Mouse (Mus musculus) 416B (cell line): ENCODE results near the gene Ptges3l.
"Not testable (repeated sequence)": the region's sequence is repeated elsewhere in the genome, so short reads cannot be mapped to it uniquely, and the experiment has no call there.

Experiments used
- DNase-seq: peaks from one replicate; pipeline ENCODE4 v3.0.0; 2011; ENCODE audit warnings: low read depth

Ptges3l gene

DNA sequence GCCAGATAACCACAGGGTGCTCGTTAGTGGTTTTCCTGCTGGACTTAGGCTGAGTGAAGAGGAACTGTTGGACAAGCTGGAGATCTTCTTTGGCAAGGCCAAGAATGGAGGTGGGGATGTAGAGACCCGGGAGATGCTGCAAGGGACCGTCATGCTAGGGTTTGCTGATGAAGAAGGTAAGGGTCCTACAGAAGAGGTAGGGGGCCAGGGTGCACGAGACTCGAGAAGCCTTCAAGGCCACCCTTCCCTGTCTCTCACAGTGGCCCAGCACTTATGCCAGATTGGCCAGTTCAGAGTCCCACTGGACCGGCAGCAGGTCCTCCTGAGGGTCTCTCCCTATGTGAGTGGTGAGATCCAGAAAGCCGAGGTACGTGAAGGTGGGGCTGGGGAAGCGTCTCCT lies 32.5 kb upstream of the Ptges3l start:
- no peak for DNase-seq

DNA sequence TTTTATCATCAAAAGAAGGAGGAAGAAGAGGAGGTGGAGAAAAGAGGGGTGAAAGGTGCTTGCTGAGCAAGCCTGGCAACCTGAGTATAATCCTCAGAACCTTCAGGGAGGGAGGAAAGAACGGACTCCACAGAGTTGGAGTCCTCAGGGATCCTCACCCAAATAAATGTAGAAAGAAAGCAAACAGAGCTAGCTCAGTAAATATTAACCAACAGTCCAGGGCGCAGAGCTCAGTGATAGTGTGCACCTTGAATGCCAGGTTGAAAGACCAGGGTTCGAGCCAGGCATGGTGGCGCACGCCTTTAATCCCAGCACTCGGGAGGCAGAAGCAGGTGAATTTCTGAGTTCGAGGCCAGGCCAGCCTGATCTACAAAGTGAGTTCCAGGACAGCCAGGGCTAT lies 30.5 kb upstream of the Ptges3l start:
- no peak for DNase-seq

GRCm38 (mm10) chr11:101454702-101455101 lies 29.6 kb upstream of the Ptges3l start:
- no peak for DNase-seq

- peak; percentile 31 for DNase-seq
These were observed 27.1 kb upstream of the Ptges3l start for GRCm38 (mm10) chr11:101452093-101452774.

DNA sequence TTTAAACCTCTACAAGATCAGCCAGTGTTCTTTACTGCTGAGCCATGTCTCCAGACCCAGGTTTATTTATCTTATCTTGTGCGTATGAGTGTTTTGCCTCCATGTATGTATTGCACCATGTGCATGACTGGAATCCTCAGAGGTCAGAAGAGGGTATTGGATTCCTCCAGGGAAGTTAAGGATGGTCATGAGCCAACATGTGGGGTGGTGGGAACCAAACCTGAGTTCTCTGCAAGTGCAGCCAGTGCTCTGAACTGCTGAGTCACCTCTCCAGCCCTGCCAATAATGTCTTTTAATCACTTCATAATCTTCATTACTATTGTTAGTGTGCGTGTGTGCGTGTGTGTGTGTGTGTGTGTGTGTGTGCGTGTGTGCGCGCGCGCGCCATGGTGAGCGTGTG lies 26.4 kb upstream of the Ptges3l start:
- peak; percentile 31 for DNase-seq

GRCm38 (mm10) chr11:101450394-101450793 lies 25.3 kb upstream of the Ptges3l start:
- DNase-seq: peak; percentile 82

- DNase-seq: not testable (repeated sequence)
These were observed 24.5 kb upstream of the Ptges3l start for GRCm38 (mm10) chr11:101449596-101449995.

DNA sequence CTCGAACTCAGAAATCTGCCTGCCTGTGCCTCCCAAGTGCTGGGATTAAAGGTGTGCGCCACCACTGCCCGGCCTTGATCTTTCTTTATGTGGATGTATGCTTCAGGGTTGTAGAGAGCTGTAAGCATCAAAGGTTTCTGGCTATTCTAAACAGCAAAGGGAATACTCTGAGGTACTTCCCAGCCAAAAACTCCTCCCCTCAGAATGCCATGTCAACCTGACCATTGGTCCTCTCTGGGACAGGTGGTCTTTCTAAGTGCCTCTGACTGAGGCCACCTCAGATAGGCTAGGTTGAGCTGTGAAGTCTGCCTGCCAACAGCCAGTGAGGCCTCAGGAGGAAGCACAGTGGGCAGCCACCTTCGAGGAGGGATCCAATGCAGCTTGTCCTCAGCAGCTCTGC lies 23.8 kb upstream of the Ptges3l start:
- peak; percentile 79 for DNase-seq

- peak; percentile 94 for DNase-seq
These were observed 23.2 kb upstream of the Ptges3l start, which contains the start of gene Ifi35 for GRCm38 (mm10) chr11:101448274-101448746. Ifi35 (plus strand) TSS chr11:101448407.

GRCm38 (mm10) chr11:101447786-101448185 lies 22.7 kb upstream of the Ptges3l start:
- DNase-seq: no peak

- DNase-seq: not testable (repeated sequence)
These were observed 21.7 kb upstream of the Ptges3l start for GRCm38 (mm10) chr11:101446860-101447259.

GRCm38 (mm10) chr11:101446319-101446718 lies 21.2 kb upstream of the Ptges3l start:
- DNase-seq: peak; percentile 59

GRCm38 (mm10) chr11:101442760-101443159 lies 17.6 kb upstream of the Ptges3l start:
- DNase-seq: peak; percentile 64

DNA sequence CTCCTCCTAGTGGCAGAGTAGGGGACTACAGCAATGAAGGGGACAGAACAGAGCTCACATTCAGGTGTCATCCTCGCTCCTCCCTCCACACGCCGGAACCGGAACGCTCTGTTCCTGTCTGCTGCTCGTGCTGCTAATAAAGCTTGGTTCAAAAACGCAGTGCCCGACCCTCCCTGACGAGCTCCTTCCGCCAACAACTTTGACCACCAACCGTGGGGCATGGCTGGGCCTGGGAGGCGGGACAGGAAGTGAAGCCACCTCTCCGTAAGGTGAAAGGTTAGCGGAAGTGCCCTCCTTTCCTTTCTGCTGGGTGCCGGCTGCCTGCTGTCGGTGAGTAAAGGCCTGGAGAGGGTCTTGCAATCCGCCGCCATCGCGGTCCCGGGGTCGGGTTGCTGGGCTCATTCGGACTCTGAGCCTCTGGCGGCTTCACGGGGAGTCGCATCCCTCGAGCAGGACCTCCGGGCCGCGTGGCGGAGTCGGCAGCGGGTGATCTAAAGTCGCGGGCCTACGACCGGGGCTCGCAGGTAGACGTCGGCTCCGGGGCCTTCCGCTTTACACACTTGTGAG lies 17.1 kb upstream of the Ptges3l start, which contains the start of gene Rpl27:
TSS of gene Rpl27 (plus strand) at position 172 of the 567 bp plus-strand sequence.
- peak; percentile 100 for DNase-seq

DNA sequence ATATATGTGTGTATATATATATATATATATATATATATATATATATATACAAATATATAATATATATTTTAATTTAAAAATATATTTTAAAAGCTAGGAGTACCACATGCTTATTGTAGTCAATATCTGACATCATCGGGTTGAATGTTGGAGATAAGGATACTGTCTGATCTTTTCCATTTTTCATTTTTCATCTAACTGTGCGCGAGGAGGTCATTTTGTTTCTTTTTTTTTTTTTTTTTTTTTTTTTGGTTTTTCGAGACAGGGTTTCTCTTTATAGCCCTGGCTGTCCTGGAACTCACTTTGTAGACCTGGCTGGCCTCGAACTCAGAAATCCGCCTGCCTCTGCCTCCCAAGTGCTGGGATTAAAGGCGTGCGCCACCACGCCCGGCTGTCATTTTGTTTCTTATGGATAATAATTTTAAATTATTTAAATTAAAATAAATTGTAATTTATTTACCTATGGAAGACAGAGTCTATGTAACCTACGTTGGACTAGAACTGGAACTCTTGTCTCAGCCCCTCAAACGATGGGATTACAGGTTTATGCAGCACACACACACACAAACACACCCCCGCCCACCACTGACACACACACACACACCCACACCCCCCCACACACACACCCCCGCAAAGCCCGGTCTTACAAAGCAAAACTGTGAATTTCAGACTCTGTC lies 16.5 kb upstream of the Ptges3l start:
- not testable (repeated sequence) for DNase-seq

DNA sequence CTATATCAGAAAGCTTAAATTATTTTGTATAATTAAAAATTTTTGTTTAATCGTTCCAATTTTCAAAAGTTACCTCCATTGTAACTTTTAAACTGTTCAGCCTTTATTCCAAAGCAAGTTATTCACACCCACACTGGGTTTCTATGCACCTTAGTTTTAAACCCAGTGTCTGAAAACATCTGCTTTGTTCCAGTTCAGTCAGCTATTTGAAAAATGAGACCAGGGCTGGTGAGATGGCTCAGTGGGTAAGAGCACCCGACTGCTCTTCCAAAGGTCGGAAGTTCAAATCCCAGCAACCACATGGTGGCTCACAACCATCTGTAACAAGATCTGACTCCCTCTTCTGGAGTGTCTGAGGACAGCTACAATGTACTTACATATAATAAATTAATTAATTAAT lies 12.9 kb upstream of the Ptges3l start:
- DNase-seq: not testable (repeated sequence)

- DNase-seq: no peak
These were observed 11.8 kb upstream of the Ptges3l start for GRCm38 (mm10) chr11:101436916-101437315.

DNA sequence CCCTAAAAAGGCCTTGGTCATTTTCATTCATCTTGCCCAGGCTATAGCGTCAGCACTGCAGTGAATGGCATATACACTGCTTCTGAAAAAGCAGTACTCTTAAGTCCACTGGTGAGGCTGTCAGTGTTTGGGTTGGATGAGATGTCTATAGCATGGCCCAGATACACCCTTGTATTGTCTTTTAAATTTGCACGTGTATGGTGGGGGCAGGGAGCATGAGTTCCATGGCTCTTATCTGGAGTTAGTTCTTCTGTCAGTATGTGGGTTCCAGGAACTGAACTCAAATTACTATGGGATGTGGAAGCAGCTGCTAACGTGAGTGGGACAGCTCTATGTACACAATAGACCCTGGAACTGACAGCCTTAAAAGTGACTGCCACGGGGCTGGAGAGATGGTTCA lies 10.7 kb upstream of the Ptges3l start:
- DNase-seq: no peak

DNA sequence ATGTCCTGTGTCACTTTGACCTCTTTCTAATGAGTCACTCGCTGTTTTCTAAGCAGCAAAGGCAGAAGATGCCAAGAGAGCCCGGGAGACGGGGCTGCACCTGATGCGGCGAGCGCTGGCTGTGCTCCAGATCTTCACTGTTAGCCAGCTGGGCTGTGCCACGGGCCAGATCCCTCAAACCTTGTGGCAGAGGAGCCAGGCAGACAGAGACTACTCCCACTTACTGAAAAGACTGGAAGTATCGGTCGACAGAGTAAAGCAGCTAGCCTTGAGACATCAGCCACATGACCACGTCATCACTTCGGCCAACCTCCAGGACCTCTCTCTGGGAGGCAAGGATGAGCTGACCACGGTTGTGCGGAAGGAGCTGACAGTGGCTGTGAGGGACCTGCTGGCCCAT lies 8.3 kb upstream of the Ptges3l start:
- no peak for DNase-seq

GRCm38 (mm10) chr11:101431327-101431726 lies 6.2 kb upstream of the Ptges3l start:
- no peak for DNase-seq

DNA sequence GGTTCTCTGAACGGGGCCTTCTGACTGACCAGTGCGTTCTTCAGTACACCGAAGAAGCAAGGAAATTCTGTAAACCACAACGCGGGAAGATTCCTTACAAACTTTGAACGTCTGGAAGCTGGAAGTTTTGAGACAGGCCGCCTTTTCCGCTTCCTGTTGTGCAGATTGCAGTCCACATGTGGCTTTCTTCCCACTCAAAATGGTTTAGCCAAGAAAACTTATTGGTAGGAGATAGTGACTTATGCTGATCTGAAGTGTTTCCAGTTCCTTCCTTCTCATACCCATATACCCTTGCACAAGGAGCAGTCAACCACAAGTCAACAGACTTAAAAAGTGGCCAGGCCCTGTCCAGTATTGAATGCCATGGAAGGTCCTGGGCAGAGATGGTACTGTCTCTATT lies 1.0 kb upstream of the Ptges3l start:
- peak; percentile 63 for DNase-seq

- DNase-seq: no peak
These were observed 855 bp downstream of the Ptges3l start, which contains the start of gene Gm27029 for GRCm38 (mm10) chr11:101424105-101424851. Gm27029 (minus strand) TSS chr11:101424796.
